7 mouse cellular contexts compared by ENCODE assay signal in the genomic region with DNA sequence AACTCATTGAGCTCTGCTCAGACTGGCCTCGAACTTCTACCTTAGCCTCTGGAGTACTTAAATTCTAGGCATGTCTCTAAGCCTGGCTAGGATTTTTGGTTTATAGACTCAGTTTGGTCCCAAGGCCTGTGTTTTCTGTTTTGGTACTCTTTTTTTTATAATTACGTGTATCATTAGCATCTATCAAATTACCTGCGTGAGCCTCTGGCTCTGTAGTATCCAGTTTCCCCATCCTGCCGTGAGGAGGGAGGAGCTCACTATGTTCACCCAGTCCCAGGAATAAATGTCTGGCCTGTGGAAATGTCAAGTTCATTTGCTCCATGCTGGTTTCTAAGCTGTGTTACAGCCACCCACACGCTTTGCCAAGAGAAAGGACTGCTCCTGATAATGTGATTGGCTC. TPM values are rescaled to one million over a fixed set of nuclear protein-coding genes. Genes with fewer than 3 reads are reported as not detected.
A peak's percentile ranks its signal among the peaks of the same experiment; 100 is the strongest.
DNase-seq lines count a peak whose midpoint lies in the region; ATAC-seq and TF ChIP-seq lines count a peak whose summit lies in the region.

No protein-coding gene starts in this region.

- H3K4me3 ChIP-seq in lung, embryonic 16.5 days (ENCODE audit: low read length), result peak overlapping the region; percentile 28
- H3K4me3 ChIP-seq in embryonic fibroblast, embryonic 13.5 days (ENCODE audit: insufficient read depth, low read length), result peak overlapping the region; percentile 17
- peak overlapping the region; percentile 93 for H3K4me3 ChIP-seq in limb, embryonic 10.5 days
- peak overlapping the region; percentile 20 for H3K4me3 ChIP-seq in stomach, embryonic 15.5 days (replicated peaks)

- no peaks in the 10 kb centered on the region for H3K9me3 ChIP-seq in lung, embryonic 16.5 days (ENCODE audit: control insufficient read depth, low read length)
- H3K9me3 ChIP-seq in limb, embryonic 10.5 days (replicated peaks), result no peaks in the 10 kb centered on the region
- no peaks in the 10 kb centered on the region for H3K9me3 ChIP-seq in stomach, embryonic 15.5 days

- H3K4me1 ChIP-seq in lung, embryonic 16.5 days (replicated peaks; ENCODE audit: control insufficient read depth, insufficient read depth, low read length), result peaks cover 52% of the 10 kb centered on the region
- H3K4me1 ChIP-seq in embryonic fibroblast, embryonic 13.5 days (ENCODE audit: control insufficient read depth, insufficient read depth, low read length), result peaks cover 12% of the 10 kb centered on the region
- peaks cover 59% of the 10 kb centered on the region for H3K4me1 ChIP-seq in limb, embryonic 10.5 days
- H3K4me1 ChIP-seq in stomach, embryonic 15.5 days, result peaks cover 55% of the 10 kb centered on the region

- no peak for TF ChIP-seq POLR2A in embryonic fibroblast, embryonic 13.5 days (IDR thresholded peaks at IDR 0.05; ENCODE audit: low read depth, low read length)

- H3K27me3 ChIP-seq in lung, embryonic 16.5 days (ENCODE audit: control insufficient read depth, insufficient read depth, low read depth, low read length), result no peaks in the 10 kb centered on the region
- H3K27me3 ChIP-seq in limb, embryonic 10.5 days (ENCODE audit: low read depth, poor library complexity, severe bottlenecking), result no peaks in the 10 kb centered on the region
- H3K27me3 ChIP-seq in stomach, embryonic 15.5 days (replicated peaks), result no peaks in the 10 kb centered on the region

- no peak overlapping the region; the same call in 1 of the 2 replicates for H3K9ac ChIP-seq in lung, embryonic 16.5 days (ENCODE audit: low read length)
- H3K9ac ChIP-seq in stomach, embryonic 15.5 days, result no peak overlapping the region

- TF ChIP-seq CTCF in embryonic fibroblast, embryonic 13.5 days (IDR thresholded peaks at IDR 0.05; ENCODE audit: borderline replicate concordance, insufficient read depth, low read length), result no peak

- no peak for DNase-seq in lung, postnatal 25 days (ENCODE audit: low spot score)
- no peak for DNase-seq in limb, embryonic 10.5 days (ENCODE audit: low spot score)
- no peak for DNase-seq in urinary bladder, postnatal 25 days (ENCODE audit: low spot score)
- no peak for DNase-seq in gastrocnemius, postnatal 10 days

- WGBS in lung, embryonic 16.5 days, result 31% methylated on average over 5 of the region's 5 CpGs
- 64% methylated on average over 5 of the region's 5 CpGs for WGBS in limb, embryonic 10.5 days
- 31% methylated on average over 5 of the region's 5 CpGs for whole genome bisulfite sequencing in stomach, embryonic 15.5 days

- H3K36me3 ChIP-seq in lung, embryonic 16.5 days (ENCODE audit: control insufficient read depth, insufficient read depth, low read length), result no peaks in the 10 kb centered on the region
- H3K36me3 ChIP-seq in limb, embryonic 10.5 days, result peaks cover 11% of the 10 kb centered on the region; the same call in 1 of the 2 replicates
- H3K36me3 ChIP-seq in stomach, embryonic 15.5 days, result no peaks in the 10 kb centered on the region

- H3K27ac ChIP-seq in lung, embryonic 16.5 days (ENCODE audit: low read length), result peak overlapping the region; percentile 23; the same call in 1 of the 2 replicates
- no peak overlapping the region for H3K27ac ChIP-seq in embryonic fibroblast, embryonic 13.5 days (ENCODE audit: insufficient read depth, low read length)
- H3K27ac ChIP-seq in limb, embryonic 10.5 days, result no peak overlapping the region
- H3K27ac ChIP-seq in stomach, embryonic 15.5 days, result no peak overlapping the region

- H3K4me2 ChIP-seq in lung, embryonic 16.5 days (ENCODE audit: low read depth, low read length), result peak overlapping the region; percentile 70
- peak overlapping the region; percentile 41 for H3K4me2 ChIP-seq in stomach, embryonic 15.5 days

- no peak for ATAC-seq in lung, embryonic 16.5 days (ENCODE audit: low read depth)
- no peak for ATAC-seq in stomach, embryonic 15.5 days (ENCODE audit: insufficient read depth, low FRiP score, low read depth)

RNA-seq across cellular contexts. Expression of gene Fam160b1, which starts 2.1 kb away (rescaled TPM):
- 15.0 and 15.5 TPM in 2 replicates for polyA plus RNA-seq in lung, embryonic 16.5 days (2015; fragmentation: Nextera tagmentation; extraction: Ambion mirVana)
- polyA plus RNA-seq in embryonic fibroblast, embryonic 13.5 days (2011; ENCODE audit: insufficient read length, low read depth, missing spikeins), result 23.6 and 24.7 TPM in 2 replicates
- polyA plus RNA-seq in limb, embryonic 10.5 days (2016; fragmentation: Nextera tagmentation; extraction: Ambion mirVana), result 12.2 and 13.2 TPM in 2 replicates
- polyA plus RNA-seq in stomach, embryonic 15.5 days (2015; fragmentation: Nextera tagmentation; extraction: Ambion mirVana), result 13.9 and 14.3 TPM in 2 replicates
- 10 to 100 TPM in 1 of 2 experiments, 1 to 10 TPM in 1; 9.6 to 12.8 TPM for total RNA-seq in gastrocnemius, postnatal 10 days (2021)

RNA-seq across cellular contexts. Expression of gene Ablim1, which starts 47.9 kb away (rescaled TPM):
- polyA plus RNA-seq in lung, embryonic 16.5 days (2015; fragmentation: Nextera tagmentation; extraction: Ambion mirVana), result 53.3 and 54.5 TPM in 2 replicates
- polyA plus RNA-seq in embryonic fibroblast, embryonic 13.5 days (2011; ENCODE audit: insufficient read length, low read depth, missing spikeins), result 16.7 and 24.0 TPM in 2 replicates
- polyA plus RNA-seq in limb, embryonic 10.5 days (2016; fragmentation: Nextera tagmentation; extraction: Ambion mirVana), result 13.3 and 16.4 TPM in 2 replicates
- 41.0 and 41.2 TPM in 2 replicates for polyA plus RNA-seq in stomach, embryonic 15.5 days (2015; fragmentation: Nextera tagmentation; extraction: Ambion mirVana)
- 10 to 100 TPM; 42.8 to 52.0 TPM for total RNA-seq in gastrocnemius, postnatal 10 days (2021)

Comparison
In these comparisons a context has a peak if more than half of its experiments do, and no peak if none do; other contexts are left out.
1. H3K4me3 ChIP-seq: peak in every context shown above with its lines; median percentile 93 in limb, embryonic 10.5 days; 28 in lung, embryonic 16.5 days; 20 in stomach, embryonic 15.5 days; 17 in embryonic fibroblast, embryonic 13.5 days.